Comparison of ENCODE assay signal across 25 mouse cellular contexts in genomic region chr6:94705931-94706330, GRCm38 (mm10).
"Had no signal": no experiment of that assay in that cellular context is flagged by ENCODE, and none has a peak within 500 bp of the region (broad histone marks: within the 10 kb centered on the region; RNA-seq: fewer than 3 reads in every experiment).

No protein-coding gene starts in this region.

- H3K4me3 ChIP-seq: gastrocnemius, adult 2 months; heart, embryonic 10.5 days; heart, embryonic 12.5 days; hindbrain, embryonic 10.5 days; hindbrain, embryonic 12.5 days; intestine, embryonic 15.5 days; layer of hippocampus, adult 2 months; left cerebral cortex, adult 2 months; limb, embryonic 10.5 days; limb, embryonic 12.5 days had no signal

- H3K36me3 ChIP-seq: heart, embryonic 10.5 days; heart, embryonic 12.5 days; hindbrain, embryonic 10.5 days; hindbrain, embryonic 12.5 days; intestine, embryonic 15.5 days; limb, embryonic 10.5 days; limb, embryonic 12.5 days had no signal

- H3K27me3 ChIP-seq: heart, embryonic 12.5 days; hindbrain, embryonic 12.5 days; intestine, embryonic 15.5 days had no signal

- ATAC-seq: hindbrain, embryonic 16.5 days; inflammation-experienced regulatory T-cells, adult 6 months; intestine, embryonic 15.5 days; intestine, postnatal 0 days had no signal

- DNase-seq: gastrocnemius, adult 2 months; gastrocnemius, postnatal 10 days; gastrocnemius, postnatal 25 days; heart, adult 18-20 months; heart, postnatal 10 days; heart, postnatal 4 days; kidney, adult 18-20 months; kidney, adult 8-10 months; kidney, postnatal 10 days; kidney, postnatal 25 days; kidney, postnatal 4 days; liver had no signal

- H3K27ac ChIP-seq: gastrocnemius, adult 2 months; heart, embryonic 10.5 days; hindbrain, embryonic 10.5 days; hindbrain, embryonic 12.5 days; hindbrain, embryonic 14.5 days; intestine, embryonic 15.5 days; layer of hippocampus, adult 2 months; left cerebral cortex, adult 2 months; limb, embryonic 10.5 days; limb, embryonic 12.5 days had no signal
